Mouse (Mus musculus): Measurements from ENCODE around the gene Olfr545. TPM values are rescaled to one million over a fixed set of nuclear protein-coding genes. Genes with fewer than 3 reads are reported as not detected.

The Olfr545 gene
- total RNA-seq (2014; fragmentation: Nextera tagmentation): not detected in 2 replicates
- total RNA-seq (2017): not detected in 2 replicates

- no peak for ATAC-seq (replicated peaks; ENCODE audit: low FRiP score, low TSS enrichment, poor library complexity, severe bottlenecking)
Observed at GRCm38 (mm10) chr7:102499473-102499872, at the start of gene Olfr545. Olfr545 (minus strand) TSS chr7:102499573.

DNA sequence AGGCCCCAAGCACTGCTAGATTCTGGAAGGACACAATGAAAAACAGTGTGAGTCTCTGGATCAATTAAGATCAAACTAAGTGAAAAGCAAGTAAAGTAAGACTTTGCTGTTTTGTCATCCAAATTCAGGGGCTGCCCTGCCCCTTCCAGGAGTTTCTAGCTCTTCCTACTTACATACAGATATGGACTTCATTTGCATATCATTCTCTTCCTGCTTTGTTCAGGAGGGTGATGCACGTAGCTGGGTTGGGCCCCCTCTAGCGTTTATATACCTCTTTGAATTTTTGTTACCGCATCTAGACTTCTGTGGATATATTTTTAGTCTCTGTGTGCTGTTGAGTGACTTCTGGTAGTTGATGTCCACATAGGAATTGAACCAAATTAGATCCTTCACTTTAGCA lies 41.9 kb upstream of the Olfr545 start:
- peak; percentile 95 for ATAC-seq (replicated peaks; ENCODE audit: low FRiP score, low TSS enrichment, poor library complexity, severe bottlenecking)

DNA sequence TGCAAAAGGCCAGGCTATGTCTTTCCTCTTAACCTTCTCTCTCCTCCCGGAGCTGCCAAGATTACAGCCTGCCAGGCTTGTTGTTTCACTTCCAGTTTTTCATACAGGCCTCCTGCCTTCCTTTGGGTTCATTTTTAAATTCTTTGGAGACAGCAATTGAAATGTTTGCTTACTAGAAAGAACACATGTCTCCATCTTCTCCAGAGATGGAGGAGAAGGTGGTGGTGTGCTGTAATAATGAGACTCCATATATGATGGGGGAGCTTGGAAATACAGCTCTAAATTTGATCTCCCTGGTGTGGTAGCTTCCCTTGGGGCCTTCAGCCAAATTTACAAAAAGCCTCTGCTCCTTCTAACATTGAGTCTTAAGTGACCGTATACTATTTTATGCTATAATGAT lies 41.2 kb upstream of the Olfr545 start, which contains the start of gene Olfr548-ps1:
Gene Olfr548-ps1, plus strand, starts transcription at position 301 of the 400 bp plus-strand sequence.
- ATAC-seq (replicated peaks; ENCODE audit: low FRiP score, low TSS enrichment, poor library complexity, severe bottlenecking): no peak

DNA sequence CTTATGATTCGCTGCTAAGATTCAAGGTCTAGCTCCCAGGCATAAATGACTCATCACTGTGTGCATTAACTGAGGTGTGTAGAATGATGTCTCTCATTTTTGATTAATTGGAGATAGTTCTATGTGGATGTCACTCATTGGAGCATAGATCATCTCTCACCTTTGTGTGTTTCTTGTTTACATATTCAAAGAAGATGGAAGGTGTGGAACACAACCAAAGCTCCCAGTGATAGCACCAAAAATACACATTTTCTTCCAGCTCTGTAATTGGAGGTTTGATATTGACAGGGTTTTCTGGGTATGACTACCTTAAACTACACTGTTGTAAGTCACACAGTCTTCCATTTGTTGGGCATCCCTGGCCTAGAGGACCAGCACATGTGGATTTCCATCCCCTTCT lies 35.1 kb upstream of the Olfr545 start, which contains the start of gene Olfr547:
Gene Olfr547, plus strand, starts transcription at position 301 of the 400 bp plus-strand sequence.
- ATAC-seq (replicated peaks; ENCODE audit: low FRiP score, low TSS enrichment, poor library complexity, severe bottlenecking): no peak

GRCm38 (mm10) chr7:102529052-102529451 lies 29.7 kb upstream of the Olfr545 start:
- no peak for ATAC-seq (replicated peaks; ENCODE audit: low FRiP score, low TSS enrichment, poor library complexity, severe bottlenecking)

DNA sequence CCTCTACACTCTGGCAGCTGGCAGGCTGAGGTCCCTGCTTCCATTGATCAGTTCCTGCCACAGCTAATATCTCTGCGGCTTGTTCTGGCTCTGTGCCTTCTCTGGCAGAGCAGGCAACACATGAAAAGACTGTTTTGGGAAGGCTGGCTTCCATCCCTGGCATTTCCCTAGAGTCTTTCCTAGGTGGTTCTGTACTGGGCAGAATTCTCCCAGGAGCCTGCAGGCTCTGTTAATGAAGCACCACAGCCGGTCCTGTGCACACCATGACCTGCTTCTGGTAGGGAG lies 17.6 kb upstream of the Olfr545 start:
- no peak for ATAC-seq (replicated peaks; ENCODE audit: low FRiP score, low TSS enrichment, poor library complexity, severe bottlenecking)

- ATAC-seq (replicated peaks; ENCODE audit: low FRiP score, low TSS enrichment, poor library complexity, severe bottlenecking): peak; percentile 72
Observed at GRCm38 (mm10) chr7:102516261-102517050, 17.1 kb upstream of the Olfr545 start.

DNA sequence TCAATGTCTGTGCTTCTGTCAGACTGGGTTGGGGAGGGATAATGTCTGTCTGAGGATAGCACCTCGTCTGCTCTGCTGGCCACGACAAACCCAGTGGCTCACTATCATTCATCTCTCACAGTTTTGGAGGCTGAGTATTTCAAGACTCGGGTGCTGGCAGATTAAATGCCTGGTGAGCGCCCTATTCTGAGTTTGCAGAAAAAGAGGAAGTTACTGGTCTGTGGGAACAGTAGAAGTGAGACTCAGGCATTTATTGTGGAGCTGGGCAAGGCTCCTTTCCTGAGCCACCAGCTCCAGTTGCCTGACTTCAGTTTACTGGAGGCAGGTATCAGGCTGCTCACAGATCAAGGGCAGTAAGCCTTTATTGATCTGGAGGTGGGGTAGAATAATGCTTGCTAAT lies 14.8 kb upstream of the Olfr545 start:
- ATAC-seq (replicated peaks; ENCODE audit: low FRiP score, low TSS enrichment, poor library complexity, severe bottlenecking): peak; percentile 29

DNA sequence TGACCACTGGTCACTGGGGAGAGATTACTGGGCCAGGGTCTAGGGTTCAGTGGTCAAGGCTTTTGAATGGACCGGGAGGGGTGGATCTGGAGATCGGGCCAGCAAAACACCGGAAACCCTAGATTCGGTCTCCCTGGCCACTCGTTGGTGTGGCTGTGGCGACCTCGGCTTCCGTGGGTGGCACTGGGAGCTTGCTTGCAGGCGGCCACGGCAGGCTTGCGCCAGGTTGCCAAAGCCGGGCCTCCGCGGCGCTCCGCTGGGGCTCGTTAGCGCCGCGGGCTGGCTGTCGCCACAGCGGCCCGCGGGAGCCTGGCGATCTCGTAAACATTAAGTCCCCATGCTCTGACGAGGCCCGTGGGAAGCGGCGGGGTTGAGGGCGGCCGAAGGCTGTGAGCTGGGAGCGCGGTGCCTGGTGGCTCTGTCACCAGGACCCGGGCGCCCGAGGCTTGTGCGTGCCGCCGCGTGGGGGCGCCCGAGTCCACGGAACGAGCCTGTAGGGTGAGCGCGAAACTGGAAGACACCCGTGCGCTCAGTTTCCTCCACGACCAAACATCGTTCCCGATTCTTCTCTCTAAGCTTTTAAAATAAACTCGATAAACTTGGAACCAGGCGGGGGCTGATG lies 13.6 kb upstream of the Olfr545 start:
- ATAC-seq (replicated peaks; ENCODE audit: low FRiP score, low TSS enrichment, poor library complexity, severe bottlenecking): peak; percentile 65

DNA sequence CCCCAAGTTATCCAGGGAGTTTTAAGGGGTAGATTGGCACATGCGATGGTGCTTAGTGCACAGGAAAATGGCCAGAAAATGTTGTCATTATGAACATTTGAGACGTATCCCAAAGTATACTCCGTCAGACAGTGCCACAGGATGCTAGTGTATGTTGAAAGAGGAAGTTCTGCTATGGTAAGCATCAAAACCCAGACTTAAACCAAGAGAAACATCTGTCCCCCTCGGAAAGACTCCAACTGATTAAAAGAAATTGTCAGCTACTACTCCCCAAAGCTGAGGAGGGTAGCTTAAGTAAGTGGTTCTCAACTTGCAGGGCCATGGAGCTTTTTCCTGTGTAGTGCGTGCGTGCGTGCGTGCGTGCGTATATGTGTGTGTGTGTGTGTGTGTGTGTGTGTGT lies 12.6 kb upstream of the Olfr545 start:
- no peak for ATAC-seq (replicated peaks; ENCODE audit: low FRiP score, low TSS enrichment, poor library complexity, severe bottlenecking)

- no peak for ATAC-seq (replicated peaks; ENCODE audit: low FRiP score, low TSS enrichment, poor library complexity, severe bottlenecking)
Observed at GRCm38 (mm10) chr7:102509726-102510125, 10.4 kb upstream of the Olfr545 start.

DNA sequence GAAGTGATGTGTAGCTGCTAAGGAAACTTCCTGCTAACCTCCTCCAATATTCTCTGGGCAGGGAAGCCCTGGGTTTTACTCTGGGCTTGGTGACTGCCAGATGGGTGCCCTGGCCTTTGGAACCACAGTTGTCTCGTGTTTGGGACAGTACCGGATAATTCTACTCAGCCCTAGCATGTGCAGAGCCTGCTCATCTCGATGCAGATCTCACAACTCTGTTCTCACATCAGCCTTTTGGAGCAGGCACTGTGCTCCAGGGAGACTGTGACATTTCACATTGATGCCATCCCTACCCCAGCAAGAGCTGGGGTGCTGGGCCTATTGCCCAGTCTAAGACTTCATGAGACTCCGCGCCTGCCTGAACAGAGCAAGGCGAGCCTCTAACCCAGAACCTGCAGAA lies 9.3 kb upstream of the Olfr545 start:
- ATAC-seq (replicated peaks; ENCODE audit: low FRiP score, low TSS enrichment, poor library complexity, severe bottlenecking): no peak

DNA sequence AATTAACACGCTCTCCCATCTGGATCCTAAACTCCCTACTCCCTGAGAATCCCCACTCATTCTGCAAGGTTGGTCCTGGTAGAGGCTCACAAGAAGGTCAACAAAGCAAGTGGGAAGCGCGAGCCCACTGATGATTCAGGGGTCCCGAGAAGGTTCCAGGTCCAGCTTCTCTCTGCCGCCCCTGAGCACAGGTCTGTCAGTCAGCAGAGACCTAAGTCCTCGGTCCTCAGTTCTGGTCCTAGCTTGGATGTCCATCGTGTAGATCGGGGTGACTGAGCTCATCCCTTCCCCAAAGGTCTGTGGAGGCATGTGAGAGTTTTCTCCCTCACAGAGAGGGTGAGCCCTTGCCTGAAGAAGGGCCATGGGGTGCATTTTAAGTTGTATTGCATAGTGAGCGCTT lies 8.7 kb upstream of the Olfr545 start:
- no peak for ATAC-seq (replicated peaks; ENCODE audit: low FRiP score, low TSS enrichment, poor library complexity, severe bottlenecking)

GRCm38 (mm10) chr7:102506848-102507247 lies 7.5 kb upstream of the Olfr545 start:
- ATAC-seq (replicated peaks; ENCODE audit: low FRiP score, low TSS enrichment, poor library complexity, severe bottlenecking): peak; percentile 90

DNA sequence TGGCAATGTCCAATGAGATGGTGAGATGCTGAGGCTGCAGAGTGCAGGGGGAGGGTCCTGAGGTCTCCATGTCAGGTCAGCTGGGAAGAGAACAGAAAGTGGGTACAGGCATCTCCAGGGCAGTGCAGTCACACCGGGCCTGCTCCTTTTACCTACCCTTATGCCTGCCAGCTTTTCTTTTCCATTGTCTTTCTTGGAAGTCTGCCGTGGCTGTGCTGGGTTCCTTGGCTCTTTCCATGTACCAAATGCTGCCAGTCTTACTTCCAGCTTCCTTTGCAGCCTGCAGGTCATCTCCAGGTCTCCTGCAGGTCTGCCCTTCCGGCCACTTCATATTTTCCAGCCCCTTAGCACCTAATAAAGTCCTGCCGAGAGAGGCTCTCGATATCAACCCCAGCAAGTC lies 2.6 kb upstream of the Olfr545 start:
- ATAC-seq (replicated peaks; ENCODE audit: low FRiP score, low TSS enrichment, poor library complexity, severe bottlenecking): no peak

DNA sequence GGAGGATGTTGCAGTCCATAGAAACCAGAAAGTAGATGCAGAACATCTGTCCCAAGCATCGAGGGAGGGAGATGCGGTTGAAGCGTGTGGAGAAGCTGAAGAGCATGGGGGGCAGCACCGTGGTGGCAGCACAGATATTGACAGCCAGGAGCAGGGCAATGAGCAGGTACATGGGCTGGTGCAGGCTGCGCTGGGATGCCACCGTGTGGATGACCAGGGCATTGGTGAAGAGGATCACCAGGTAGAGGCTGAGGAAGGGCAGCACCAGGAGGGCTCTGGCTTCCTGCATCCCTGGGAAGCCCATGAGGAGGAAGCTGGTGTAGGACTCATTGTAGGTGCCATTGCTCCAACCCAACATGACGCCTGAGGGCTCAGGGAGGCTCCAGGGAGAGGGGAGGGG lies 5.0 kb downstream of the Olfr545 start:
- ATAC-seq (replicated peaks; ENCODE audit: low FRiP score, low TSS enrichment, poor library complexity, severe bottlenecking): peak; percentile 85

DNA sequence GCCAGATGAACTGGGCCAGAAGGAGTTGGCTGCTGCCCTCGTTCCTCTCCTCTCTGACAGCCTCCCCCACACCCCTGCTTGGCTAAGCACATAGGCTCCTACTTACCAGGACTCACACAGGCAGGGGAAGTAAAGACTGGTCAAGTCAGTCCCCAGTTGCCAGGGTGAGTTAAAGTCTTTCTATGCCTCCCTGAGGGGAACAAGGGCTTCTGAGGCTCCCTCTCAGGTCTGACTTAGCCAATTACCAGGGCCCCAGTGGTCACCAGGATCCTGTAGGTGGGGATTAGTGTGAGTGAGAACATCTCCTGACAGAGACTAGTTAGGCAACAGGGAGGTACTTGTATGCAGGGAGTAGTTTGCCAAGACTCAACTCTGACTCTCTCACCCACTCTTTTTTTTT lies 11.2 kb downstream of the Olfr545 start, which contains the start of gene Olfr544:
Gene Olfr544, minus strand, starts transcription at position 153 of the 400 bp plus-strand sequence.
- ATAC-seq (replicated peaks; ENCODE audit: low FRiP score, low TSS enrichment, poor library complexity, severe bottlenecking): no peak

DNA sequence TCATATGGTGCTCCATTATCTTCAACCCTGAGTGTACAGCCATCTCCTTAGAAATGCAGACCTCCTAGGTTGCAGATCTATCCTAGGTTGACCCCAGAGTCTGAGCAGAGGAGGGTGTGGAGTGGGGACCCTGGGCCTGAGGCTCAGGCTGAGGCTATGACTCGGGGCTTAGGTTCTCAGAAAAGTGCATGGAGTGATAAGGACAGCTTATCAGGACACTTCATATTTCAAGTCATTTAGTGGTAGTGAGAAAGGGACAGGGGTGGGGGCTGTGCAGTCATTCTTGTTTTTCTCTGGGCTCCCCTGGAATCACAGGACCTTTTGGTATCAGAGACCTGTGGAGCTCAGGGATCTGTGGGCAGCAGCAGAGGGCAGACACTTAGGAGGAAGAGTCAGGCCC lies 13.3 kb downstream of the Olfr545 start:
- ATAC-seq (replicated peaks; ENCODE audit: low FRiP score, low TSS enrichment, poor library complexity, severe bottlenecking): peak; percentile 64

GRCm38 (mm10) chr7:102484766-102485165 lies 14.6 kb downstream of the Olfr545 start:
- ATAC-seq (replicated peaks; ENCODE audit: low FRiP score, low TSS enrichment, poor library complexity, severe bottlenecking): peak; percentile 68

GRCm38 (mm10) chr7:102483665-102484064 lies 15.7 kb downstream of the Olfr545 start:
- ATAC-seq (replicated peaks; ENCODE audit: low FRiP score, low TSS enrichment, poor library complexity, severe bottlenecking): no peak

GRCm38 (mm10) chr7:102481579-102481978 lies 17.8 kb downstream of the Olfr545 start, which contains the start of gene Olfr543:
Olfr543 (minus strand) TSS chr7:102481679.
- no peak for ATAC-seq (replicated peaks; ENCODE audit: low FRiP score, low TSS enrichment, poor library complexity, severe bottlenecking)
